Mouse (Mus musculus) olfactory bulb, adult 2 months (tissue): ENCODE measurements at regions not wholly inside any gene's neighbourhood (a gene's known extent, or its start where the extent isn't known, plus 50 kb on each side); places are given as distances from the start of the nearest gene placed in this dataset.

Experiments used
- H3K27ac ChIP-seq: fragments of 200-500 bp; 2 replicates; pipeline ENCODE4 v1.5.1; 2012; ENCODE audit warnings: low read depth, low read length; ENCODE audit not compliant: insufficient read depth
- H3K4me1 ChIP-seq: fragments of 200-500 bp; 2 replicates; pipeline ENCODE4 v1.6.1; 2012; ENCODE audit warnings: low read length; ENCODE audit not compliant: control insufficient read depth, insufficient read depth
- H3K4me3 ChIP-seq: fragments of 200-500 bp; 2 replicates; pipeline ENCODE4 v1.5.1; 2012; ENCODE audit warnings: mild to moderate bottlenecking, low read depth, low read length, moderate library complexity; ENCODE audit not compliant: insufficient read depth
- CTCF ChIP-seq: fragments of 200-500 bp; IDR thresholded peaks from 2 replicates; pipeline ENCODE4 v1.5.1; 2012; ENCODE audit warnings: low read depth, mild to moderate bottlenecking, low read length, moderate library complexity; ENCODE audit not compliant: insufficient read depth
- POLR2A ChIP-seq: fragments of 200-500 bp; IDR thresholded peaks from 2 replicates; pipeline ENCODE4 v1.6.1; 2012; ENCODE audit warnings: mild to moderate bottlenecking, low read depth, low read length, moderate library complexity; ENCODE audit not compliant: insufficient read depth
- WGBS: fragments of 180-500 bp; shearing (Covaris S2); methylation state at CpG from one replicate; pipeline ENCODE4 v1.1.7; 2018; 5-methylcytosine and 5-hydroxymethylcytosine counted together

DNA sequence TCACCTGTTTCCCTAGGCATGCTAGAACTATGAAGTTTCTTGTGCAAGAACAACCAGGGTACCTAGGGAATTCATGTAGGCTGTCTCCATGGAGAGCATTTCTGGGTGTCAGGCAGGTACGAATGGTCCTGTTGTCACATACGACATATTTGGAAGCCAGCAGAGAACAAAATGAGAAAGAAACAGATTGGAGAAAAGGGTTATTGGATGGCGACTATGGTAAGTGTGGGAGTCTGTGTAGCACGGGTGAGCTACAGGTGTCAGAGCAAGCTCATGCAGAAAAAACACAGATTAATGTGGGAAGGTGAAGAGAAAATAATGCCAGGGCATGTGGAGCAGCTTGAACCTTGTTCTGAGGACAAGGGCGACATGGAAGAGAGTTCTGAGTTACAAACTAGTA, 171.8 kb upstream of the Gcfc2 start:
- TF ChIP-seq POLR2A (no peak), CTCF (no peak)
- 94% methylated on average over 5 of the region's 5 CpGs for WGBS
- no peak overlapping the region for H3K4me3 ChIP-seq
- H3K27ac ChIP-seq = no peak overlapping the region
- no peaks in the 10 kb centered on the region for H3K4me1 ChIP-seq

DNA sequence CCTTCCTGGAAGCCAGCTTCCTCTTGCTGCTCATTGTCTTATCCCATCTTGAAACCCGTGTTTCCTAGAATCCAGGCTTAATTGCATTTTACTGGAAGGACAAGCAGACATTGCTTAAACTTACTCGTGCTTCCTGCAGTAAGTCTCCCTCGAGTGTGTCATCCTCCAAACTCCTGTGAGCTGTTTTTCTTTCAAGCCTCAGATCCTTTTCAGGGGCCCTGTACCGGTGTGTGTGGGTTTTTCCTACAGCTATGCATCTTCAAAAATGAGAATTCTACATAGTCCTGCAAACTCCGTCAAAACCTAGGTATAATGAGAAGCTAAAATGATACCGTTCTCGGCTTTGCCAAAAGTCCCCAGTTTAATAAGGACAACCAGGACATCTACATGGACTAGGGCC, 167.2 kb upstream of the Gcfc2 start:
- TF ChIP-seq CTCF = no peak
- TF ChIP-seq POLR2A = no peak
- Histone ChIP-seq H3K4me1 (no peaks in the 10 kb centered on the region), H3K27ac (no peak overlapping the region), H3K4me3 (no peak overlapping the region)
- 76% methylated on average over 7 of the region's 7 CpGs for WGBS

DNA sequence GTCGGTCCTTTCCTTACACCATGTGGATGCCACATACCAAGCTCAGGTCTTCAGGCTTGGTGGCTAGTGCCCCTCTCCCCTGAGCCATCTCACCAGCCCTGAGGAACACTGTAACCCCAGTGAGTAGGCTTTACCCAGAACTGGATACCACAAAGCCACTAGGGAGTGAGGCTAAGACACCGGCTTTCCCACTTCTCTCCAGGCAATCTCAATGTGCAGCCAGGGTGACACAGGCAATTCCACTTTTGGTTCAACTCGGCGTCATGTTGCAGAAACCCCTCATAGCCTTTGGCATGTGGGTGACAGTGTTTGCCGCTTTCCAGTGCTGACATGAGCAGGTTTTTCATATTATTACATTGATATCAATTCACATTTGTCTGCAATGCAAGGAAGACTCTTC, 164.6 kb upstream of the Gcfc2 start:
- Histone ChIP-seq H3K27ac (no peak overlapping the region), H3K4me3 (no peak overlapping the region), H3K4me1 (no peaks in the 10 kb centered on the region)
- WGBS = 96% methylated on average over 5 of the region's 5 CpGs
- TF ChIP-seq CTCF (no peak), POLR2A (no peak)

DNA sequence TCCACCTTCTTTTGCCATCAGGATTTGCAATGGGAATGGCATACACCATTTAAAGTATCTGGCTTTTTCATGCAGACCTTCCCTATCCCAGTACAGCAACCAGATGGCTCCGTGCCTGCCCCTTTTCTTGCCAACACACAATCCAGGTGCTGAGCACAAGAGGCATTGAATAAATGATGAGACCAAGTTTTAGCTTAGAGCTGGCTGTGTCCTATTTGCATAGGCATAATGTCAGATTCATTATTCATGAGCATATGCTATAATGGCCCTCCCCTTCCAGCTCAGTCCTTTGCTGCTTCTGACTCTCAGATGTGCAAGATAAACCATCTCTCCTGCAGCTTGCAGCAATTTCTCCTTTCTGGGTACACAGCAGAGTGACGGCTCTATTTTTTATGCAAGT, 163.3 kb upstream of the Gcfc2 start:
- Histone ChIP-seq H3K4me1 (no peaks in the 10 kb centered on the region), H3K27ac (no peak overlapping the region), H3K4me3 (no peak overlapping the region)
- TF ChIP-seq CTCF (no peak), POLR2A (no peak)
- WGBS = 68% methylated on average over 2 of the region's 2 CpGs

DNA sequence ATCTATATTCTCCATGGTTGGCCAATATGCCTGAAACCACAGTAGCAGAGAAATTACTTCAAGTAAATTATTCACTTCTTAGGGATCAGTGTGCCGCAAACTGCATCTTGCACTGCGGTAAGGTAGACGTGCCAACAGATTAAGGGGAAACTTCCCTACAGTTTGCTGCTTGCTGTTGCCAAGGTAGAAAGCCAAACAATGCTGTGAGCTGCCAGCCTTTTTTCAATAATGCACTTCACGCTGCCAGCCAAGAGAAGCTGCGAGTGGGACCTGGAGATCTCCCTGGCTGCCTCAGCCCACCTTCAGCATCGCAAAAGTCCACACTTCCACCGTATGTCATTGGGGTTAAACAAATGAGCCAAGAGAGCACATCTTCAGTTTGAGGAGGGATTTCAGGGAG, 157.6 kb upstream of the Gcfc2 start:
- TF ChIP-seq POLR2A (no peak), CTCF (no peak)
- WGBS = 85% methylated on average over 7 of the region's 7 CpGs

DNA sequence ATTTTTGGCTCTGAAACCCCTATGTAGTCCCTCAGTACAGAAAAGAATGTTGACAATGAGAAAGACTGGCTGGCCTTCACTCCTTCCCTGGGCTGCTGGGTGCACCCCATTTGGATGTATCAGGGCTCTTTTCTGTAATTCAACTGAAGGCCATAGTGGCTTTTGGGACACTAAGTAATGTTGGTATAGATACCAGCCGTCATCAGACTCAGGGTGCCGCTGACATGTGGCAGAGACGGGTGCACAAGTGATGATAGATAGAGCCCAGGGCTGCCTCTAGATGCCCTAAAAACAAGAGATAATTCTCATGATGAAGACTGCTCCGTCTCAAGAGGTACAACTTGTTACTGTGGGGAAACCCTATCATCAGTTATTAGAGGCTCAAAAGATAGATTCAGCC, 156.7 kb upstream of the Gcfc2 start:
- 96% methylated on average over 4 of the region's 4 CpGs for WGBS
- no peak for TF ChIP-seq POLR2A
- TF ChIP-seq CTCF = no peak
- Histone ChIP-seq H3K4me3 (no peak overlapping the region), H3K27ac (no peak overlapping the region), H3K4me1 (peaks cover 6% of the 10 kb centered on the region)

More for the DNA sequence above, 157.6 kb upstream of the Gcfc2 start:
- Histone ChIP-seq H3K27ac (no peak overlapping the region), H3K4me1 (peaks cover 6% of the 10 kb centered on the region), H3K4me3 (no peak overlapping the region)

DNA sequence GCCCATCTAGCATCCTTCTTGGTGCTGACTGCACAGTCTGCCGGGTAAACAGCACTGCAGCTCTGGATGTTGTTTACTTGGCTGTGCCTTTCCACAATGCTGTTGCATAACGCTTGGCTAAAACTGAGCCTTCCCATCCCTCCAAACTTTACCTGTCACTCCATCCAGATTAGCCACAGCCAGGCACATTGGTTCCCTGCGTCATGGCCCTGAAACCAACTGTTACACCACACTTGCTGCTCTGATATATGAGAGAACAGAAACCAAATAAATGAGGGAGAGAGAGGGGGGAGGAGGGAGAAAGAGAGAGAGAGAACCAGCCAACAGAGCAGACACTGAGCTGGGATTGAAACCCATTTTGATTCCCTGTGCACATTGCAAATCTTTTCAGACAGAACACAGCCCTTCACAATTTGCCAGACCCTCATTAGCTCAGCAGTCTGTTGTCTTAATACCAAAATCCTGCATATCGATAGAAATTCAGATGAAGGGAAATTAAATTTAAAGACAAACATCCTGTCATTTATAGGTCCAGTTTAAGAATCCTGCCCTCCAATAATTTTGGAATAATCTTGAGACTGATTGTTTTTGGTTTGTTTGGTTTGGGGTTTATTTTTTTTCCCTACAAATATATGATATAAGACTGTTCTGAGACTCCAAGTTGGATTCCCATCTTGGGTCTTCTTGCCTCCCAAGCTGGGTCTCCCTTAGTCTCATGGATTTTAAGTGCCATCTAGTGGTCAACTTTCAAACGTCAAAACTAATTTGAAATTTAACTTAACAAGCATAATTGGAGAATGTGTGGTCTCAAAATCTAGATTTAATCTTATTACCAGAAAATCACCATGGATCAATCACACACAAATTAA, 154.6 kb upstream of the Gcfc2 start:
- Histone ChIP-seq H3K4me3 (no peak overlapping the region), H3K4me1 (peaks cover 6% of the 10 kb centered on the region), H3K27ac (peak overlapping the region; percentile 24)
- WGBS = 40% methylated on average over 5 of the region's 5 CpGs
- no peak for TF ChIP-seq POLR2A
- no peak for TF ChIP-seq CTCF

DNA sequence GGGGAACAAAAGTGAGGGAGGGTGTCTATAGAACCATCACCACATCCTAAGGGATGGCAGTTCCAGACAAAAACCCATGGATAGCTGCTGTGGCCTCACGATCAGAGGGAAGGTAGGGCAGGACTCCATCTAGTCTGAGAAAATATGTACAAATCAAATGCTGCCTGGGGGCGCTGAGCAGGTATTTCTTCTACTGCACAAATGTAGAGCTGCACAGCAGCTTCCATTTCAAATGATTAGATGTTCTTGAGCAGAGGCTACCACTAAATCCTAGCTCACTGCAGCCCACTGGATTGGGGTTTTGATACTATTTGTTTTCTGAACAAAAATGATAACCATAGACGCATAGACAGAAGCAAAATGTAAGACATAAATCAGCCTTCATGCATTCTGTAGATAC, 153.2 kb upstream of the Gcfc2 start:
- Histone ChIP-seq H3K4me3 (no peak overlapping the region), H3K27ac (no peak overlapping the region), H3K4me1 (peaks cover 6% of the 10 kb centered on the region)
- 90% methylated on average over 3 of the region's 3 CpGs for WGBS
- no peak for TF ChIP-seq POLR2A
- TF ChIP-seq CTCF = no peak

DNA sequence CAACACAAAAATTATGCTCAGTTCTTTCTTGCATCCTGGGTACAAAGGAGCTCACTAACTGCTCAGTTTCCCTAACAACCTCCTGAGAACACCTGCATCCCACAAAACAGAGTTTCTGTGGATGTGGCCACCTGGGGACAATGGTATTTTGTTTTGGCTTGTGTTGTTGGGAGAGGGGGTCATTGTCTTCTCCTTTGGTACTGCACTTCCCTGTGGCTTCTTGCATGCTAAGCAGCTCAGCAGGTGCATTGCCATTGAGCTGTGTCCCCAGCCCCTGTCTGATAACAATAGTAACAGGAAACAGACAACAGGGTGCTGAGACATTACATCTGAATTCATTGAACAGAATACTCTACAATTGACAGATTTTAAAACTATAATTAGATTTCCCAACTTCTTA, 151.6 kb upstream of the Gcfc2 start:
- no peak overlapping the region for H3K4me3 ChIP-seq
- H3K4me1 ChIP-seq = peaks cover 6% of the 10 kb centered on the region; the same call in 1 of the 2 replicates
- TF ChIP-seq CTCF (no peak), POLR2A (no peak)
- H3K27ac ChIP-seq = no peak overlapping the region
